Mouse (Mus musculus) brain, embryonic 14.5 days (tissue): Measurements from ENCODE around the gene Polr2a. TPM values are rescaled to one million over a fixed set of nuclear protein-coding genes. Genes with fewer than 3 reads are reported as not detected.
"Not testable (repeated sequence)": the region's sequence is repeated elsewhere in the genome, so short reads cannot be mapped to it uniquely, and the experiment has no call there.

Experiments
- DNase-seq: peaks from one replicate; pipeline ENCODE4 v3.0.0-alpha.2; 2011; ENCODE audit warnings: low read depth
- CTCF ChIP-seq: fragments of 200-500 bp; IDR thresholded peaks from 2 replicates; pipeline ENCODE4 v1.5.1; 2012; ENCODE audit warnings: inconsistent platforms, mild to moderate bottlenecking, moderate library complexity, borderline replicate concordance; ENCODE audit not compliant: insufficient read depth, insufficient read length; ENCODE audit errors: extremely low read depth
- POLR2A ChIP-seq: fragments of 200-500 bp; IDR thresholded peaks from 2 replicates; pipeline ENCODE4 v1.6.1; 2012; ENCODE audit warnings: mild to moderate bottlenecking, inconsistent platforms, borderline replicate concordance; ENCODE audit not compliant: poor library complexity, insufficient read depth, insufficient read length, severe bottlenecking; ENCODE audit errors: extremely low read depth
- polyA plus RNA-seq: library from polyadenylated mRNA; depleted of rRNA; stranded (reverse); fragments of >200 nt; gene quantifications from 2 replicates; pipeline ENCODE4 v1.2.3, GENCODE M21; 2012

Gene Polr2a
- polyA plus RNA-seq, 1 experiment, result 71.0 TPM

GRCm38 (mm10) chr11:69708614-69709265 is 49.7 kb downstream of the Polr2a start:
- DNase-seq, result no peak
- no peak for TF ChIP-seq CTCF
- no peak for TF ChIP-seq POLR2A

DNA sequence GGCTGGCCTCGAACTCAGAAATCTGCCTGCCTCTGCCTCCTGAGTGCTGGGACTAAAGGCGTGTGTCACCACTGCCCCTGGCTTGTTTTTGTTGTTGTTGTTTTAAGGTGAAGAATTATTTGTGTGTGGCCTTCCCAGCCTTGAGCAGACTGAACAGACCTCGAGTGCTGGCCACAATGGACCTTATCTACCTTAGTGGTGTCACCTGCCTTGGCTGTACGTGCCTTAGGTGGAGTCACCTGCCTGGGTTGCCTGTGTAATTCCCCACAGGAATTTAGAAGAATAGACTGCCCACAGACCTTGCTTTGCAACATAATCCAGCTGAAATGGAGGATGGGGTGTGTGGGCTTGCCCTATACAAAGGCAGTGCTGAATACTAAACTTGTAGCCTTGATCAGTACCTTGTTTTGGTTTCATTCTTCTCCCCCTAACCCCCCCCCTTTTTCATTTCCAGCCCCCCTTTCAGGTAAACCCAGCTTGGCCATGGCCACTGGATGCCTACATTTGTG is 50.5 kb downstream of the Polr2a start:
- DNase-seq, result no peak
- TF ChIP-seq CTCF (no peak), POLR2A (no peak)

DNA sequence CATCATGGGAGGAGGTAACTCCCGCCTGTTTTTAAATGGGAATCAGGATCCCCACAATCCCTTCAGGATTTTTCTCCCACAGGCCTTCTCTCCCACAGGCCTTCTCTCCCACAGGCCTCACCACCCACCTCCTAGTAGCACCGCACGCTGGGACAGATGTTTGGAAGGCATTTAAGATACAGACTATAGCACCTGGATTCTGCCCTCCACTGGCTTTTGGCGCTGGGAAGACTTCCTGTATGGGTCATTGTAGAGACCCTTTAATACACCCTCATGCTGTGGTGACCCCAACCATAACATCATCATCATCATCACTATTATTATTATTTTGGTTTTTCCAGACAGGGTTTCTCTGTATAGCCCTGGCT is 51.0 kb downstream of the Polr2a start:
- DNase-seq, result no peak
- no peak for TF ChIP-seq POLR2A
- no peak for TF ChIP-seq CTCF

DNA sequence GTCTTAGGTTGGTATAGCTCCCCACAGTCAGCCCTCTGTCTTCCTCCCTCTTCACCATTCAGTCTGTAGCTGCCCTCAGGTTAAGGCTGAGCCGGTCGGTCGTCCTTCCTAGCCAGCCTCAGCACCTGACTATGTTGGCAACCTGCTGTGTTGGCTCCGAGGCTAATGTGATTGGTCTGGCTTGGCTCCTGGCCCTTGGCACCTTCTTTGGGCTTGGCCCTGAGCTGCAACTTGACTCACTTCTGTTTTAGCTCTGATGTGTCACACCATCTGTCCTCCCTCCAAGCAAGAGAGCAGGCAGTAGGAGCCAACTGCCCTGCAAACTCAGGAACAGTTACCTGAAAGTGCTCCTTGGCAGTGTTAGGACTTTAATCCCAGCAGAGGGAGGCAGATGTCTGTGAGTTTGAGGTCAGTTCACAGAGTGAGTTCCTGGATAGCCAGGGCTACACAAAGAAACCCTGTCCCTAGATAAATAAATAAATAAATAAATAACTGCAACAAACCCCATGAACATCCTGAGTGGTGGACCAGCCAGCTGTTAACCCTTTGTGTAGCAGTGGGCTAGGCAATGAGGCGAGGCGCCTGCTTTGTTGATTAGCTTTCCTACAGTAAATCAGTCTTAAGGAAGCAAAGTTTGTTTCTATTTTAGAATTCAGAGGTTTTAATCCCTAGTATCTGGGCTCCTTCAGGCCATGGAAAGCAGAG is 51.5 kb downstream of the Polr2a start:
- peak; percentile 62 for DNase-seq
- no peak for TF ChIP-seq CTCF

- no peak for TF ChIP-seq POLR2A
- no peak for TF ChIP-seq CTCF
- no peak for DNase-seq
Observed at GRCm38 (mm10) chr11:69704613-69705010, 53.8 kb downstream of the Polr2a start.

GRCm38 (mm10) chr11:69703814-69704612 is 54.4 kb downstream of the Polr2a start:
- no peak for TF ChIP-seq POLR2A
- TF ChIP-seq CTCF, result no peak
- DNase-seq, result no peak

GRCm38 (mm10) chr11:69703381-69703780 is 55.1 kb downstream of the Polr2a start:
- DNase-seq, result not testable (repeated sequence)

DNA sequence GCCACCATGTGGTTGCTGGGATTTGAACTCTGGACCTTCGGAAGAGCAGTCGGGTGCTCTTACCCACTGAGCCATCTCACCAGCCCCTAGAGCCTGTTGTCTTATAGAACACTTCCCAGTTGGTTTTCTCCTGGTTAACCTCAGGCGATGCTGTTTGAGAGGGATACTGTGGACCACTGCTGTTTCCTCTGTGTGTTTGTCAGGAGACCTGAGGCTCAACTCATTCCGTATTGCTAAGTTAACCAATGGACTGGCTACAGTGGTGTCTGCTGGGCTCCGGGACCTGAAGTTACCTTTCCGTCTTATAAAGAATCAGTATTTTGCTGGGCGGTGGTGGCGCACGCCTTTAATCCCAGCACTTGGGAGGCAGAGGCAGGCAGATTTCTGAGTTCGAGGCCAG is 55.6 kb downstream of the Polr2a start:
- DNase-seq, result not testable (repeated sequence)

DNA sequence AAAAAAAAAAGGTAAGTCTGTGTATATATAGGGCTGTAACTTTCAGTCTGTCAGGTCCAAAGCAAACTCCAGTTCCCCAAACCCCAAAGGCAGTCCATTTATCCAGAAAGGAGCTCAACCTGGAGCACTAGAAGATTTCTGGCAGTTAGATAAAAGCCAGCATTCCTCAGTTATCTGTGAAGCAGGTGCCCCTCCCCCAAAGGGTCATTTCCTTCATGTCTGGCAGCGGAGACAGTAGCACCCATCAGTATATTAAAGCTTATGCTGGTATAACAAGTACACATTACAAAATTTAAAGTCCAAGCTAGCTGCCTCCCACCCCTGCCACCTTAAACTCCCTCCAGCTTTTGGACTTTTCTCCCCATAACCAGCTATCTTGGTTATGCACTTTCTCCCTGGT is 58.8 kb downstream of the Polr2a start:
- DNase-seq, result no peak

DNA sequence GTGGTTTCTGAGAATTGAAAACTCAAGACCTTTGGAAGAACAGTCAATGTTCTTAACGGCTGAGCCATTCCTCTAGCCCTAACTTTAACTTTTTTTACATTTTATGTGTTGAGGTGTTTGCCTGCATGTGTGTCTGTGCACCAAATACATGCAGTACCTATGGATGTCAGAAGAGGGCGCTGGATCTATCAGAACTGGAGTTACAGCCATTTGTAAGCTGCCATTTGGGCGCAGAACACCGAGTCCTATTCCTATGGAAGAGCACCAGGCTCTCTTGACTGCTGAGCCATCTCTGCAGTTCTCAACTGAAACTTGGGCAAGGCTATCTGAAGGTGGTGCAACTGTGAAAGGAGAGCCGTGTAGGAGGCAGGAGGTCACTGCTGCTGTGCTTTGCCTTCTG is 59.9 kb downstream of the Polr2a start:
- no peak for DNase-seq
- TF ChIP-seq CTCF, result no peak; the same call in 1 of the 2 replicates
- no peak for TF ChIP-seq POLR2A

More for the DNA sequence above, 58.8 kb downstream of the Polr2a start:
- TF ChIP-seq CTCF (no peak), POLR2A (no peak)

DNA sequence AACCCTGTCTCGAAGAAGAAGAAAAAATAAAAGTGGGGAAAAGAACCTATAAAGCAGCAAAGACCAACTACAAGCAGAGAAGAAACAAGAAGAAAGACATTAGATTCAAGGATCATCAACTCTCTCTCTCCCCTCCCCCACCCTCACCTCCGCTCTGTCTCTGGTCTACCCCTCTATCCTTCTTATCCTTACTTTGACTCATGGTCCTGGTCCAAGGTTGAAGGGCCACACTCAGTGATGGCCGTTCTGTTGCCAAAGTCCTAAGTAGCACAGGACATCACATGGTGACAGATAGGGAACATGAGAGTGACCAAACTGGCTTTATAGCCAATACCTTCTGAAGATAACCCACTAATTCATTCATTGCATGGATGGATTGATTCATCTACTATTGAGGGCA is 61.0 kb downstream of the Polr2a start:
- no peak for DNase-seq
- TF ChIP-seq POLR2A, result no peak
- TF ChIP-seq CTCF, result no peak

GRCm38 (mm10) chr11:69695361-69696181 is 62.9 kb downstream of the Polr2a start, which contains the start of the genes Tnfsf12 and Tnfsfm13:
Gene Tnfsf12 (minus strand): TSS chr11:69695849.
Gene Tnfsfm13 (minus strand): TSS chr11:69696098.
- peak; percentile 26 for DNase-seq
- TF ChIP-seq CTCF (peak; percentile 9; the same call in 1 of the 2 replicates), POLR2A (no peak)
